ENCODE assay signal across 21 mouse cellular contexts in genomic region chr7:99654244-99654643, GRCm38 (mm10). TPM values are rescaled to one million over a fixed set of nuclear protein-coding genes. Genes with fewer than 3 reads are reported as not detected.
"Had no signal": no experiment of that assay in that cellular context is flagged by ENCODE, and none has a peak within 500 bp of the region (broad histone marks: within the 10 kb centered on the region; RNA-seq: fewer than 3 reads in every experiment).

No protein-coding gene starts in this region.

- H3K27ac ChIP-seq: layer of hippocampus, adult 2 months; limb, embryonic 10.5 days; limb, embryonic 13.5 days; liver, embryonic 14.5 days; midbrain, embryonic 10.5 days; midbrain, embryonic 13.5 days; neural tube, embryonic 13.5 days; stomach, embryonic 15.5 days had no signal

- DNase-seq: kidney, adult 9 months; layer of hippocampus, adult 9-11 months; liver, postnatal 0 days; lung, embryonic 14.5 days; lung, postnatal 36 days; retina, postnatal 1 day; right cerebral cortex, postnatal 25 days; spleen, adult 18-20 months; thymus, postnatal 25 days had no signal

- H3K4me1 ChIP-seq: limb, embryonic 10.5 days; limb, embryonic 13.5 days; megakaryocyte, embryonic 14.5 days; stomach, embryonic 15.5 days had no signal

- H3K9me3 ChIP-seq: limb, embryonic 10.5 days; limb, embryonic 13.5 days; midbrain, embryonic 10.5 days; midbrain, embryonic 13.5 days; neural tube, embryonic 13.5 days; stomach, embryonic 15.5 days had no signal

- H3K27me3 ChIP-seq: limb, embryonic 13.5 days; midbrain, embryonic 13.5 days; neural tube, embryonic 13.5 days had no signal

- H3K36me3 ChIP-seq: limb, embryonic 10.5 days; limb, embryonic 13.5 days; midbrain, embryonic 10.5 days; midbrain, embryonic 13.5 days; neural tube, embryonic 13.5 days; stomach, embryonic 15.5 days had no signal

- H3K4me3 ChIP-seq: layer of hippocampus, adult 2 months; limb, embryonic 10.5 days; limb, embryonic 13.5 days; megakaryocyte, embryonic 14.5 days; midbrain, embryonic 10.5 days; midbrain, embryonic 13.5 days; myocyte; neural tube, embryonic 13.5 days; stomach, embryonic 15.5 days had no signal

RNA-seq across cellular contexts. Expression of gene Tpbgl, which starts 27.3 kb away (rescaled TPM):
- total RNA-seq: monocyte, adult 5-6 weeks; neutrophil, adult 5-6 weeks had no signal
- polyA plus RNA-seq: limb, embryonic 10.5 days; myocyte had no signal

RNA-seq across cellular contexts. Expression of gene Slco2b1, which starts 56.9 kb away (rescaled TPM):
- total RNA-seq: neutrophil, adult 5-6 weeks had no signal
